Mouse (Mus musculus) heart, adult 2 months (tissue): ENCODE measurements at regions not wholly inside any gene's neighbourhood (a gene's known extent, or its start where the extent isn't known, plus 50 kb on each side); places are given as distances from the start of the nearest gene placed in this dataset.

ENCODE experiments used
- CTCF ChIP-seq: fragments of 200-600 bp; IDR thresholded peaks from 2 replicates; pipeline ENCODE4 v1.8.1; 2022; ENCODE audit warnings: antibody characterized with exemption, mild to moderate bottlenecking, moderate library complexity
- EP300 ChIP-seq: fragments of 200-500 bp; IDR thresholded peaks from 2 replicates; pipeline ENCODE4 v1.6.1; 2011; ENCODE audit warnings: low read depth, low read length, control low read depth; ENCODE audit not compliant: insufficient read depth

GRCm38 (mm10) chr17:87865439-87865838 lies 55.3 kb upstream of the Rpl36-ps4 start:
- no peak for TF ChIP-seq CTCF
- no peak for TF ChIP-seq EP300
